Mouse (Mus musculus) liver, embryonic 13.5 days (tissue): ENCODE data around the gene Prickle3. TPM values are rescaled to one million over a fixed set of nuclear protein-coding genes. Genes with fewer than 3 reads are reported as not detected.
"Not testable (repeated sequence)": the region's sequence is repeated elsewhere in the genome, so short reads cannot be mapped to it uniquely, and the experiment has no call there.

Experiments
- ATAC-seq: fragments of 200-750 bp; cut with Nextera tagmentation; 2 replicates; pipeline ENCODE4 v1.8.0; 2017; ENCODE audit warnings: low read depth, mild to moderate bottlenecking, moderate number of reproducible peaks, moderate library complexity
- DNase-seq: peaks from one replicate; pipeline ENCODE4 v3.0.0; 2022
- H3K27ac ChIP-seq: fragments of 300-500 bp; sonication (generic); 2 replicates; pipeline ENCODE4 v1.5.1; 2015; ENCODE audit warnings: moderate library complexity, mild to moderate bottlenecking, inconsistent platforms
- H3K27me3 ChIP-seq: fragments of 300-500 bp; sonication (generic); 2 replicates; pipeline ENCODE4 v1.6.1; 2015; ENCODE audit warnings: mild to moderate bottlenecking, inconsistent platforms
- H3K36me3 ChIP-seq: fragments of 300-500 bp; sonication (generic); 2 replicates; pipeline ENCODE4 v1.6.1; 2015; ENCODE audit warnings: mild to moderate bottlenecking, inconsistent platforms
- H3K4me1 ChIP-seq: fragments of 300-500 bp; sonication (generic); replicated peaks from 2 replicates; pipeline ENCODE4 v1.6.1; 2015; ENCODE audit warnings: inconsistent platforms
- H3K4me2 ChIP-seq: fragments of 300-500 bp; sonication (generic); 2 replicates; pipeline ENCODE4 v1.6.1; 2015; ENCODE audit warnings: inconsistent platforms, mild to moderate bottlenecking, moderate library complexity
- H3K4me3 ChIP-seq: fragments of 300-500 bp; sonication (generic); replicated peaks from 2 replicates; pipeline ENCODE4 v1.5.1; 2015; ENCODE audit warnings: mild to moderate bottlenecking, inconsistent platforms
- H3K9ac ChIP-seq: fragments of 300-500 bp; sonication (generic); 2 replicates; pipeline ENCODE4 v1.6.1; 2015; ENCODE audit warnings: mild to moderate bottlenecking, inconsistent platforms
- H3K9me3 ChIP-seq: fragments of 300-500 bp; sonication (generic); replicated peaks from 2 replicates; pipeline ENCODE4 v1.6.1; 2016; ENCODE audit warnings: inconsistent platforms
- WGBS: fragments of 180-500 bp; shearing (Covaris S2); methylation state at CpG from one replicate; pipeline ENCODE4 v1.1.7; 2015; ENCODE audit not compliant: insufficient replicate concordance; 5-methylcytosine and 5-hydroxymethylcytosine counted together
- polyA plus RNA-seq: library from polyadenylated mRNA; unstranded; fragments of >200 nt; fragmentation: Nextera tagmentation; extraction: Ambion mirVana; gene quantifications from 2 replicates; pipeline ENCODE4 v1.2.1, GENCODE M21; 2015

Prickle3 gene
- polyA plus RNA-seq, 1 experiment from 2014 or later, result 0.95 TPM

DNA sequence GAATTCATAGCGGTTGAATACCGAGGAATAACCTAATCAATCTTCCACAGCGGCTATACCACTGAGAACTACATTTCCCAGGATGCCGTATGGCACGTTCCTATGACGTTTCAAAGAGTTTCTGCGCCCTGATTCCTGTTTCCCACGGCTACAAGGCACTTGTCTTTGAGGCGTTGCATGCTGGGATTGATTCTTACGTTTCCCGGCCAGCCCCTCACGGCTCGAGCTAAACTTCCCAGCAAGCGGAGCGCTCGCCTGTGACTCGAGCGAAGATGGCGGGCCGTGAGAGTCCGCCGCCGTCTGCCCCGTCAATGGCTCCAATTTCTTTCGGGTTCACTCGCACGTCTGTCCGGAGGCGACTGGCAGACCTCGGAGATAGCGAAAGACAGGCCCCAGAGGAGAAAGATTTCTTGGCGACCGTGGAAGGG, 39.9 kb downstream of the Prickle3 start, which contains the start of gene Gpkow:
Gene Gpkow (plus strand): TSS at position 178 of the 428 bp plus-strand sequence.
- peak within 1 kb of the TSS; percentile 64 for H3K27ac ChIP-seq
- no peaks in the 10 kb centered on the region for H3K9me3 ChIP-seq
- 5% methylated on average over 33 of the region's 33 CpGs for WGBS
- DNase-seq, result peak; percentile 80
- H3K4me1 ChIP-seq, result peaks cover 10% of the 10 kb centered on the region; the same call in 1 of the 2 replicates
- ATAC-seq, result peak; percentile 94
- peak within 1 kb of the TSS; percentile 73 for H3K4me2 ChIP-seq
- no peaks in the 10 kb centered on the region for H3K27me3 ChIP-seq
- peak within 1 kb of the TSS; percentile 72 for H3K4me3 ChIP-seq
- peak within 1 kb of the TSS; percentile 80 for H3K9ac ChIP-seq
- H3K36me3 ChIP-seq, result peaks cover 30% of the 10 kb centered on the region

DNA sequence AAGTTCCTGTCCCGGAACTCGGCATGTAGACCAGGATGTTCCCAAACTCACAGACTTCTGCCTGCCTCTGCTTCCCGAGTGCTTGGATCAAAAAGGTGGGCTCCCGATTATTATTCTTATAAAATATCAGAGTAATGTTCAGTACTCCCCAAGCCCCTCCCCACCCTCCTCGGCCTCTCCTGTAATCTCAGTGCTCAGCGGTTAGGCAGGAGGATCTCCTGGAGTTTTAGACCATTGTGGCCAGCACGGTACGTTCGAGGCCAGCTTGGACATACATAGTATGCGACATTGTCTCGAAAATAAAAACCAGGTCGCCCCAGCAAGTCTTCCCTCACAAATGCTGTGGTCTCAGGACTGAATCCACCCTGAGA, 56.7 kb downstream of the Prickle3 start:
- not testable (repeated sequence) for H3K4me1 ChIP-seq, DNase-seq, H3K36me3 ChIP-seq, H3K9me3 ChIP-seq, H3K27ac ChIP-seq, H3K27me3 ChIP-seq
- peak overlapping the region; percentile 65 for H3K9ac ChIP-seq
- H3K4me2 ChIP-seq, result peak overlapping the region; percentile 62
- peak overlapping the region; percentile 57 for H3K4me3 ChIP-seq
- peak; percentile 34 for ATAC-seq
- WGBS, result 12% methylated on average over 6 of the region's 12 CpGs

GRCm38 (mm10) chrX:7714135-7714899, 57.3 kb downstream of the Prickle3 start, which contains the start of gene Wdr45:
Wdr45 (plus strand) TSS chrX:7714333.
- peak; percentile 91 for DNase-seq
- peak within 1 kb of the TSS; percentile 57 for H3K4me3 ChIP-seq
- WGBS, result 15% methylated on average over 51 of the region's 60 CpGs
- H3K9ac ChIP-seq, result peak within 1 kb of the TSS; percentile 65
- ATAC-seq, result peak; percentile 93
- H3K4me1 ChIP-seq, H3K9me3 ChIP-seq, H3K27me3 ChIP-seq, H3K36me3 ChIP-seq, H3K27ac ChIP-seq: not testable (repeated sequence)
- H3K4me2 ChIP-seq, result peak within 1 kb of the TSS; percentile 62

- H3K36me3 ChIP-seq, H3K27me3 ChIP-seq, H3K4me3 ChIP-seq, H3K27ac ChIP-seq, H3K9ac ChIP-seq, ATAC-seq, DNase-seq, H3K4me1 ChIP-seq, H3K9me3 ChIP-seq, H3K4me2 ChIP-seq: not testable (repeated sequence)
- 46% methylated on average over 1 of the region's 1 CpGs for WGBS
These were observed 59.0 kb downstream of the Prickle3 start for GRCm38 (mm10) chrX:7716058-7716457.

Other genes with a start within 250 kb of the Prickle3 start
- 0.05 TPM in 1 of 2 replicates, not detected in the other for gene Foxp3, start 83.6 kb upstream of the Prickle3 start, polyA plus RNA-seq
- gene Ppp1r3f, start 83.0 kb upstream of the Prickle3 start, polyA plus RNA-seq, result 0.17 and 0.37 TPM in 2 replicates
- 22.3 and 23.4 TPM in 2 replicates for gene Ccdc22, start 51.7 kb upstream of the Prickle3 start, polyA plus RNA-seq
- 0.10 TPM in 1 of 2 replicates, not detected in the other for gene Cacna1f, start 50.2 kb upstream of the Prickle3 start, polyA plus RNA-seq
- gene Syp, start 18.8 kb upstream of the Prickle3 start, polyA plus RNA-seq, result 0.34 and 0.55 TPM in 2 replicates
- gene Plp2, start 14.1 kb downstream of the Prickle3 start, polyA plus RNA-seq, result 28.2 and 32.5 TPM in 2 replicates
- gene Magix, start 24.0 kb downstream of the Prickle3 start, polyA plus RNA-seq, result not detected in 2 replicates
- 15.0 and 17.7 TPM in 2 replicates for gene Gpkow, start 39.9 kb downstream of the Prickle3 start, polyA plus RNA-seq
- gene Wdr45, start 57.1 kb downstream of the Prickle3 start, polyA plus RNA-seq, result 13.3 and 15.2 TPM in 2 replicates
- gene Gm45208, start 65.0 kb downstream of the Prickle3 start, polyA plus RNA-seq, result 0.25 TPM in 1 of 2 replicates, not detected in the other
- 8.3 and 9.1 TPM in 2 replicates for gene Praf2, start 71.2 kb downstream of the Prickle3 start, polyA plus RNA-seq
- 1.7 TPM in 2 replicates for gene Ccdc120, start 93.6 kb downstream of the Prickle3 start, polyA plus RNA-seq
- gene Tfe3, start 105.3 kb downstream of the Prickle3 start, polyA plus RNA-seq, result 8.9 and 10.1 TPM in 2 replicates
- gene Gripap1, start 132.5 kb downstream of the Prickle3 start, polyA plus RNA-seq, result 30.6 and 32.3 TPM in 2 replicates
- 0.13 and 0.34 TPM in 2 replicates for gene Kcnd1, start 165.0 kb downstream of the Prickle3 start, polyA plus RNA-seq
- 33.8 and 35.7 TPM in 2 replicates for gene Otud5, start 184.1 kb downstream of the Prickle3 start, polyA plus RNA-seq
- 2.8 and 4.3 TPM in 2 replicates for gene Pim2, start 221.0 kb downstream of the Prickle3 start, polyA plus RNA-seq
- 17.1 and 17.8 TPM in 2 replicates for gene Slc35a2, start 226.8 kb downstream of the Prickle3 start, polyA plus RNA-seq
- gene Pqbp1, start 242.0 kb downstream of the Prickle3 start, polyA plus RNA-seq, result 58.2 and 60.3 TPM in 2 replicates
- 96.5 and 97.0 TPM in 2 replicates for gene Timm17b, start 242.1 kb downstream of the Prickle3 start, polyA plus RNA-seq